Mouse (Mus musculus): Measurements from ENCODE around the gene Gm4788. TPM values are rescaled to one million over a fixed set of nuclear protein-coding genes. Genes with fewer than 3 reads are reported as not detected.
"Not testable (repeated sequence)": the region's sequence is repeated elsewhere in the genome, so short reads cannot be mapped to it uniquely, and the experiment has no call there.

Gene Gm4788
- not detected for total RNA-seq (2022)

GRCm38 (mm10) chr1:139781143-139781542, at the start of gene Gm4788:
Gm4788 (minus strand) TSS chr1:139781243.
- no peak for DNase-seq (ENCODE audit: low spot score in 2 of 2)

- no peak for DNase-seq (ENCODE audit: low spot score in 2 of 2)
Observed at GRCm38 (mm10) chr1:139808594-139808993, 27.6 kb upstream of the Gm4788 start.

GRCm38 (mm10) chr1:139769913-139770312, 11.1 kb downstream of the Gm4788 start:
- DNase-seq (ENCODE audit: low spot score in 2 of 2), result not testable (repeated sequence)

- DNase-seq (ENCODE audit: low spot score in 2 of 2), result not testable (repeated sequence)
Observed at GRCm38 (mm10) chr1:139716681-139717080, 64.4 kb downstream of the Gm4788 start.

- DNase-seq (ENCODE audit: low spot score in 2 of 2), result not testable (repeated sequence)
Observed at GRCm38 (mm10) chr1:139716249-139716648, 64.8 kb downstream of the Gm4788 start.

GRCm38 (mm10) chr1:139649921-139650320, 131.1 kb downstream of the Gm4788 start:
- DNase-seq (ENCODE audit: low spot score in 2 of 2), result not testable (repeated sequence)

Other genes starting within 250 kb of the Gm4788 start
- gene Cfhr1, start 221.0 kb downstream of the Gm4788 start, total RNA-seq (2022), result not detected
- gene Cfhr2, start 77.5 kb upstream of the Gm4788 start, total RNA-seq (2022), result under 1 TPM in 1 of 4 experiments, not detected in 3; 0.21 TPM